Mouse (Mus musculus): ENCODE results near the gene Spdef. TPM values are rescaled to one million over a fixed set of nuclear protein-coding genes. Genes with fewer than 3 reads are reported as not detected.
A peak's percentile ranks its signal among the peaks of the same experiment; 100 is the strongest.

The Spdef gene
- under 1 TPM; 0.33 to 0.47 TPM for total RNA-seq (2021)
- long read RNA-seq, experiment 1, result 0 reads
- long read RNA-seq, experiment 2, result 0 reads

DNA sequence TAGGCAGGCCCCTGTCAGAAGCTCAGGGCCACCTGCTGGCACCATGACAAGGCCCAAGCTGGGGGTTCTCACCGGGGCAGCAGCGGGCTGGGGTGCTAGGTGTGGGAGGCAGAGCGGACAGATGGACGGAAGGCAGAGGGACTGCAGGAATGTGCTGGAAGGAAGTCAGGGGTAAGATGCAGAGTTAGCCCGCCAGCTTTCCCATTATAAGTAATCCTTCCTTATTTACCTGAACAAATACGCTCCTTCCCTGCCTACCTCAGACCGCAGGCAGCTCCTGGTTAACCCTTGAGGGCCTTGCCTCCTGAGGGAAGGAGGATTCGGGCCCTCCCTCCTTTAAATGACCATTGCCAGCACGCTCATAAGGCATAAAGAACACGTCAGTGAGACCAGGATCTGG is at the start of gene Spdef:
Spdef (minus strand) TSS at position 186 of the 400 bp plus-strand sequence.
- no peak for DNase-seq
- intact Hi-C loops (cut with DNase I; ENCODE audit: low total_unique reads), result no loop called here

DNA sequence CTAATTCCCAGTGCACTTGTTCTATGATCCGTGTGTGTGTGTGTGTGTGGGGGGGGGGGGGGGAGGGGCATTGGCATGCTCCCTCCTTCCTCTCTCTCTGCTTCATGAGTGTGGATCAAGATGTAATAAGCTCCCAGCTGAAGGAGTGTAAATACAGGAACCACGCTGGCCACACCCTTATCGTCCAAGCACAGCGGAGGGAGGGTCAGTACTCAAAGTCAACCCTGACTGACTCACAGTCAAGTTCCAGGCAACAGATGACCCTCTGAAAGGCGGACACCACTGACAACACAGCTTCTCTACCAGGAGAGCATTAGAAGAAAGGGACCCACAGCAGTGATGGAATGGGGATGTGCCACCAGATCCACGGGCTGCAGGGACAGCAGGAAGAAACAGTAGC is 49.1 kb upstream of the Spdef start:
- intact Hi-C loops (cut with DNase I; ENCODE audit: low total_unique reads), result no loop called here
- no peak for DNase-seq

DNA sequence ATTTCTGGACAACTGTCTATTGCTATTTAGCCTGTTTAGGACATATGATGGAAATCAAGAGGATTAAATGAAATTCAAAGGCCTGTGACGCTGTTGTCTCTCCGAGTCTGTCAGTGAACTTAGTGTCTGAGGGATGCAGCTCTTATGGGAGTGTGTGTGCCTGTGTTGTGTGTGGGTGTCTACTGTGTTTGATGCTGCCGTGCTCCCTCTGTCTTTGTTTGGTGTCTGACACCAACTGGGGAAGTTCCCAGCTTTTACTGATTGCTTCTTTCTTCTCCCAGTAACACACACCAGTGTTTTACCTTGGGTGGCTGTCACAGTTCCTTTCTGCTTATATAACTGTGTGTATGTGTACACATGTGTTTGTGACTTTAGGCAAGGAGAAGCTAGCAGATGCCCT is 45.4 kb upstream of the Spdef start:
- no peak for DNase-seq
- intact Hi-C loops (cut with DNase I; ENCODE audit: low total_unique reads), result no loop called here

DNA sequence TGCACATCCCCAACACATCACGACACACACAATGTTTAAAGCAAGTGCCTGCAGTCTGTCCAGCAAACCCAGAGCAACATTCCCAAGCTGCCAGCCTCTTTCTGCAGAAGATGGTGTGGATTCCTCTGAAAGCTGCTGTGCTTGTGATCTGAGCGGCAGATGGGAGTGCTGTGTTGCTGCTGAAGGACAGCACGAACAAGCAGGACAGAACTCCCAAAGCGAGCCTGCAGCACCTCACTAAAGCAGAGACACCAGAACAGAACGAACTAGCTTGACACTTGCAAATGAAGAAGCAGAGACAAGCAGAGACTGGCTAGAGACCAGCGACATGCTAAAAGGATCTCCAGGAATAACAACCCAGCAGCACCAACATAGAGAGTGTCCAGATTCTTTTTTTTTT is 42.9 kb upstream of the Spdef start:
- intact Hi-C loops (cut with DNase I; ENCODE audit: low total_unique reads), result no loop called here
- no peak for DNase-seq

DNA sequence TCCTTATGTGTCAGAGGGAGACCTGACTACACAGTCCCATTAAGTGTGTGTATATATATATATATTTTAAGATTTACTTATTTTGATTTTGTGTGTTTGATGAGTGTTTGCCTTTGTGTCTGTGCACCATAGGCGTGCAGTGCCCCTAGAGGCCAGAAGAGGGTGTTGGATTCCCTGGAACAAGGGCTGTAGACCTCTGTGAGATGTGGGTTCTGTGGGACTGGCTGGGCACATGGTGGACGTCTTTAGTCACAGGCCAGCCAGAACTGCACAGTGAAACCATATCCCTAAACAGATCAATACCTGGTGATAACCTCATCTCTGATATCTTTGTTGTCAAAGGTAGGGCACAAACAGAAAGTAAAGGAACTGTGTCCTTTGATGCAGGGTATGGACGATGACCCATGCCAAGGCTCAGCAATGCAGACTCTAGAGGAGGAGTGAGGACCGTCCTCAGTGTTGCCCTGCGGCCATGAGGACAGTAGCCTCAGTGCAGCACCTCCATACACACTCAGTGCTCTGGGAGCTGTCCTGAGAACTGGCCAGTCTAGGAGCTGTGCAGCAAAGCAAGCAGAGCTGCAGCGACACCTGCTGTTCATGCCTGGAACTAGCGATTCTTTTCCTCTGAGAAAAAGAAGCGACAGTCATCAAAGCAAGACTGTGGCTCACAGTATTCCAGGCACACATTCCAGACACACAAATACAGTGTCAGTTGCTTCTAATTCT is 40.2 kb upstream of the Spdef start:
- DNase-seq, result peak; percentile 62
- intact Hi-C loops (cut with DNase I; ENCODE audit: low total_unique reads), result no loop called here

DNA sequence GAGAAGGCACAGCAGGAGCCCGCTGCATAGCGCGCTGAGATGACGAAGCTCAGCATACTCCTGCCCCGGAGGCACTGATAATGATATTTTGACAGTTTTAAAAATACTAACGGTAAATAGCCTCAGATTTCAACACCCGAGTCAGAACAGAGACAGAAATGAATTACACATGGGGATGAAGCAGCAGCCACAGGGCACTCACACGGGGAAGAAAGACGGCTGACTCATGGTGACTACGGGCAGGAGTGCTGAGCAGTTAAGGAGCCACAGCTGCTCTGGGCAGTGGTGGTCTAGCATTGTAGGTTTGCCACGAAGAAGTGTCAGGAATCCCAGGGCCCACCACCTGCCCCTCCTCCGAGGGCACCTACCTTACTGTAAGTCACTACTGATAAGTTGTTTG is 38.8 kb upstream of the Spdef start:
- intact Hi-C loops (cut with DNase I; ENCODE audit: low total_unique reads), result no loop called here
- no peak for DNase-seq

DNA sequence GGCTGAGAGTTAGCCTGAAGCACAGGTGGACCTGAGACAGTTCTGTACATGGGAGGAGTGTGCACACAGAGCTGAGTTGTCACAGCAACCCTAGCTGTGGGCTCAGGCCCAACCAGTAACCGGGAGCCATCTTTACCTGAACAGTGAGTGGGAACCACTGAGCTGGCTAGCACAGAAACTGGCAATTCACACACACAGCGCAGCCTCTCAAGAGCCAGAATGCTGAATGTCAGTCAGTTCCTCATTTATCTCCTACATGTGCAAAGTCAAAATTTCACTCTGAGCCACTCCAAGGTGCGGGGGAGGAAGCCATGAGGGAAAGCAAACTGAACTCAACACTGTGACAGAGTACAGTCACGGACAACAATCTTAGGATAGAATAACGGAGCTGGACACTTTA is 38.4 kb upstream of the Spdef start:
- intact Hi-C loops (cut with DNase I; ENCODE audit: low total_unique reads), result no loop called here
- DNase-seq, result no peak

DNA sequence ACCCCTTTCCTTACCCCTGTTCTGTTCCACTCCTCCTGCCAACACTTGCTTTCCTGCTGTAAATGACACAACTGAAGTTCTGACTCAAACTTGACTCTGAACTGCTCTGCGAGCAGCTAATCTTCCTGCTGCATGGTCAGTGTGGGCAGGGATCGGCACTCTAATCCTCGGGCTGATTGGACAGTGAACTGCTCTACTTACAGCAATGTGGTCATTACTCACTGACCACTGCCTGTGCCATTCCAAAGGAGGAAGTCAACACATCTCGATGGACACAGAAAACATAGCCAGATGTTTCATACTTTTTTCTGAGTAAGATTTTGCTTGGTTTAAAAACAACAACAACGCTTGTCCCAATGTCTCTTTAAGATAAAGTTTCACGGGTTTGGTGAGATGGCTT is 36.3 kb upstream of the Spdef start:
- no peak for DNase-seq
- intact Hi-C loops (cut with DNase I; ENCODE audit: low total_unique reads), result no loop called here

DNA sequence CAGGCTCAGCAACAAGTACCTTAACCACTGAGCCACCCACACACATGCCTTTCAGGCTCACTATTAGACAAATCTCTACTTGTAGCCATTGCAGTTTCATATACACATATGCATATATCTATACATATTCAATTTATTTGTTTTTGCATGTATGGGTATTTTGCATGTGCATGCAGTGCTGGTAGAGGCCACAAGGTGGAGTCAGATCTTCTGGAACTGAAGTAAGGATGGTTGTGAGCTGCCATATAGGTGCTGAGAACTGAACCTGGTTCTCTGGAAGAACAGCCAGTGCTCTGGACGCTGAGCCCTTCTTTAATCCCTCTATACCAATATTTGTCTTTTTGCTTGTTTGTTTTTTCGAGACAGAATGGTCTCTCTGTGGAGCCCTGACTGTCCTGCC is 35.7 kb upstream of the Spdef start:
- intact Hi-C loops (cut with DNase I; ENCODE audit: low total_unique reads), result loop anchor here (5.0 kb wide), 1 partner anchor 112 kb away; no protein-coding TSS in a partner anchor

DNA sequence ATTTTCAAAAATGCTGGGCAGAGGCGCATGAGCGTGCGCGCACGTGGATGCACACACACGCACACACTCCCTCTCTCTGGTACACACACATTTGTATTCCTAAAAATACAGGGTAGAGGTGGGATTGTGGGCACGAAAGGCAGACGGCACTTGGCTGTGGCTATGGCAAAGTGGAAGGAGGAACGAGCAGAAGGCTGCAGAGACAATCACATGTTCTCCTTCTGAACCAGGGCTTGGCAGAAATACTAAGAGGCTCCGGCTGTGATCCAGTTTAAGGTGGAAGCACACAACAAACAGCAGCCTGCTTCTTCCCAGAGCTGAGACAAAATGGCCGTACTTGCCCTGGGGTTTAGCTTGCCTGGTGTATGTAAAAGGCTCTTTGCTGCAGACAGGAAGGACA is 34.1 kb upstream of the Spdef start:
- no peak for DNase-seq
- intact Hi-C loops (cut with DNase I; ENCODE audit: low total_unique reads), result loop anchor here (5.0 kb wide), 1 partner anchor 111 kb away; no protein-coding TSS in a partner anchor

More for the DNA sequence above, 35.7 kb upstream of the Spdef start:
- no peak for DNase-seq

DNA sequence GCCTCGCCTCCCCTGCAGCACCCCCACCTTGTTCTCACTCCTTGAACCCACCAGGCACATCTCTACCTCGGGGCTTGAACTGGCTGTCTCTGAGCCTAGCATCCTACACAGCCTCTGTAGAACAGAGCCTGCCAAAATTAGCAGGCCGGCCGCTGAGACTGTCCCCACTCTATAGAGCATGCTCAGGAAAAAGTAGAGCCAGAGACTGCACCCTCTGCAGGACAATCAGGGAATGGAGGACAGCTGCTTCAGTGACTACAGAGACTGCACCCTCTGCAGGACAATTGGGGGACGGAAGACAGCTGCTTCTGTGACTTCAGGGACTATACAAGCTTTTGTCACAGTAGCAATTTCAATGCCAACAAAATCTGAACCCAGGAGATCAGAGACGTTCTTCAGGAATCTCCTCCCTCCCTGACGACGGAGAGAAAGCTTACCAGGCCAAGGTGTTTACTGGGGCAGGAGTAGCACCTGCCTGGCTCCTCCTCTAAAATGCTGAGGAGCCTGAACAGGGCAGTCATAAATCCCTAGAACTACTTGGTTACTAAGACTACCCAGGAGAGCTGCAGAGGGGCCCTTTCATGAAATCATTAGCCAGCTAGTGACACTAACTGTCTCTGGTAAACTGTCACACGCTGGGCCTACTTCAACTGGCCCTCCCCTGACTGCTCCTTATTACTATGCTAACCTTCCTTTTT is 33.0 kb upstream of the Spdef start:
- peak; percentile 76 for DNase-seq
- intact Hi-C loops (cut with DNase I; ENCODE audit: low total_unique reads), result loop anchor here (5.0 kb wide), 1 partner anchor 109 kb away; no protein-coding TSS in a partner anchor

DNA sequence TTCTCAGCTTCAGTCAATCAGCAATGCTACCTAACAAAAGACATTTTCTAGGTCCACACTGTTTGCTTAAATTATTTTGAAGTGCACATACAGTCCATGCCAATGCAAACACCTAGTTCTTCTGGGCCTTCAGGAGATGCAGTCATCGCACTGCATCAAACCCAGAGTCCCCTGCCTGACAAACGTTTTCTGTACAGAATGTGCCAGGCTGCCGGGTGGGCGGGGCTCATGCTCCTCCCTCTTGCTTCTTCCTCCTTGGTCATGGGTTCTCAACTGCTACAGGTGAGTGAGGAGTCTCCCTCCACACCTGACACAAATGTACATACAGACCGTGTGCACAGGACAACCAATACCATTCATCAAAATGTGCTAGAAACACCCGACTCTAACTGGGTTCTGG is 31.4 kb upstream of the Spdef start:
- intact Hi-C loops (cut with DNase I; ENCODE audit: low total_unique reads), result loop anchor here (5.0 kb wide), 1 partner anchor 108 kb away; no protein-coding TSS in a partner anchor

DNA sequence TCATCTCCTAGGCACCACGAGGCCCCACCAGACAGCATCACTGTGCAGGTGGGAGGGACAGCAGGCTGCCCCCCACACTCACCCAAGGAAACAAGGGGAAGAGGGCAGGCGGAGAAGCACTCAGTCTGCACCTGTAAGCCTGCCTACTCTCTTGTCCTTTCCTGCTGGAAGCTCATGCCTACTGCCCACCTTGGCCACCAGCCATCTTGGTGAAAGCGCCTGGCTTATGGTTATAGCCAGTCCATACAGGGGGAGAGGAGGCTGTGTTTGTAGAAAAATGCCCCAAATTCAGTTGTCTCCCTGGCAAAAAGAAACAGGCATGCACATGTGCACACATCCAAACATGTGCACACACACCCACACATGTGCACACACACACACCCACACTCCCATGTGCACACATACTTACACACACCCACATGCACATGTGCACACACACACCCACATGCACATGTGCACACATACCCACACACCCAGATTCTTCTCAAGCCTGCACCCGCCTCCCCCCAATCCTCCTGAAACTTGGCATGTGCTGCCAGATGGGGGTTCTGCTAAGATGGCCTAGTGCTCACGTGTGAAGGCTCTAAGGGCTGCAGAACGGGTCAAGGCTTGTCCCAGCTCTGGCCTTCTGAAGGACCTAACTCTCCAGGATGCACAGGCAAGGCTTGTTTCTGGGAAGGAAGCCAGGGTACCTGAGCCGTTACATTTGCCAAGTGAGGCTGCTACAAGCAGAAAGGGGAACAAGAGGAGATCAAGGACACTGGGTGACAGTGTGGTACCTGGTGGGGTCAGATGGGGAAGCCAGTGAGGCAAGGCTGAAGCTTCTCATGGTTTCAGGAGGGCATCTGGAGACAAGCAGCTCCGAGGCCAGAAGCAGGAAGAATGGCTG is 22.8 kb upstream of the Spdef start:
- no peak for DNase-seq
- intact Hi-C loops (cut with DNase I; ENCODE audit: low total_unique reads), result no loop called here

More for the DNA sequence above, 31.4 kb upstream of the Spdef start:
- no peak for DNase-seq

DNA sequence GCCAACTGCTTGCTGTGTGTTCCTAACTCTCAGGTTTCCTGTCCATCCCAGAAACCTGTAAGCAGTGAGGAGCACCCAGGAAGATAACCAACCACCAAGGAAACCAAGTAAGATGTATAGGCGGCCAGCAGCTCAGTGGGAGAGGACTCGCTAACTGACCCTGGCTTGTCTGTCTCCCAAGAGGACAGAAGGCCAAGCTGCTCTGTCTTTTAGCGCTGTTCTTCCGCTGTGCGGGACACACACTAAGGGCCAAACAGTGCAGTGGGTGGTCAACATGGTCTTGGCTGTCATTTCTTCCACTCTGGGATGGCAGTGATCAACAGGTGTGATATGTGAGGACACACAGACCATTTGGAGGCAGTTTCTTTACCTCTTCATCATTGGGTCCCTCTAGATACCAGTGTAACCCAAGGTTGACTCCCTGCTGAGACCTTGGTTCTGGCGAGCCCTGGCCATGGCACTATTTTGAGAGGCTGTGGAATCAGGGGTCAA is 21.7 kb upstream of the Spdef start:
- no peak for DNase-seq

DNA sequence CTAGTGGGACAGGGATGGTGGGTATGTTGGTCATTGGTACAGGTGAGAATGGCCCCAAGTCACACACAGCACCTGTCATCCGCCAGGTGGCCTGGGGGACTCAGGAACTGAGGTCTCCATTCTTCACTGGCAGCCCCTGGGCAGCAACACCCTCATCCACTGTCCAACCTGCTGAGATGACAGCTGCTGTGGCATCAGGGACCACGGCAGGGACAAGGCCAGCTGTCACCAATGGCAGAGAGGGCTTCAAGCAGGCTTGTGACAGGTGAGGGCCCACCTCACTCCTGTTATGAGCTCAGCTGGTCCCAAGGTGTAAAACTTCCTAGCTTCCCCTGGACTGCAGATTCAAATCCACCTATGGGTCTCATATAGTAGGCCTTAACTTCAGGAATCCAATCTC is 19.4 kb upstream of the Spdef start:
- no peak for DNase-seq
- intact Hi-C loops (cut with DNase I; ENCODE audit: low total_unique reads), result no loop called here

More for the DNA sequence above, 21.7 kb upstream of the Spdef start:
- intact Hi-C loops (cut with DNase I; ENCODE audit: low total_unique reads), result no loop called here

DNA sequence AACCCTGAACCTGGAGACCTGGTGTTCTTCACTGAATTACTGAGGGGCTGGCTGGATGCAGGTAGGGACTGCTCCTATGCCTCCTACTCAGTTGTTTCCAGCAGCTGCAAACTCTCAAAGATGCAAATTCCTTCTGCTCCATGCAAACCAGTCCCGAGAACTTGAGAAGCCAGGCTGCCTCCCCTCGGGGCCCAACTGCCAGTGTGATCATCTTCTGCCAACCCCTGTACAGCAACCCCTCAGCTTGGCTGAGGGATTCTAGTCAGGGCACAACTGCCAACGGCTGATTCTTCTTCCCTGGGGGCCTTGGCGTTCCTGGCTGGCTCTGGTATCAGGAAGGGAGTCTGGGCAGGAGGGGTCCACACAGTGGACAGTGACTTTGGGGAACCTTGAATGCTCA is 17.7 kb upstream of the Spdef start:
- no peak for DNase-seq
- intact Hi-C loops (cut with DNase I; ENCODE audit: low total_unique reads), result no loop called here

DNA sequence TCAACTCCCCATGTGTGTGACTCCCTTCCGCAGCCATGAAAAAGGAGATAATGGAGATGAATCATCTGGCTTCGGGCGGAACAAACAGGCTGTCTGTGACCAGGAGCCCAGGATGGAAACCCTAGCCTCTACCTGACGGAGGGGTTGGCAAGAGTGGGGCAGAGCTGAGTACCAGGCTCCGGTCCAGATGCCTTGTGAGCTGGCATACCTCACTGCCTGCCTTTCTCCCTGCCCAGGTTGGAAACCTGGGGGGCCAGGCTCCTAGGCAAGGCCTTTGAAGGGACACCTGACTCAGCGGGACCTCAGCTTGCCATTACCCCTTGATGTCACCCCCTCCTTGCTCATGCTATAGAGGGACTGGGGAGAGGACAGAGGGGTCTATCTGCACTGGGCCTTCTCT is 12.2 kb upstream of the Spdef start:
- DNase-seq, result no peak
- intact Hi-C loops (cut with DNase I; ENCODE audit: low total_unique reads), result no loop called here

DNA sequence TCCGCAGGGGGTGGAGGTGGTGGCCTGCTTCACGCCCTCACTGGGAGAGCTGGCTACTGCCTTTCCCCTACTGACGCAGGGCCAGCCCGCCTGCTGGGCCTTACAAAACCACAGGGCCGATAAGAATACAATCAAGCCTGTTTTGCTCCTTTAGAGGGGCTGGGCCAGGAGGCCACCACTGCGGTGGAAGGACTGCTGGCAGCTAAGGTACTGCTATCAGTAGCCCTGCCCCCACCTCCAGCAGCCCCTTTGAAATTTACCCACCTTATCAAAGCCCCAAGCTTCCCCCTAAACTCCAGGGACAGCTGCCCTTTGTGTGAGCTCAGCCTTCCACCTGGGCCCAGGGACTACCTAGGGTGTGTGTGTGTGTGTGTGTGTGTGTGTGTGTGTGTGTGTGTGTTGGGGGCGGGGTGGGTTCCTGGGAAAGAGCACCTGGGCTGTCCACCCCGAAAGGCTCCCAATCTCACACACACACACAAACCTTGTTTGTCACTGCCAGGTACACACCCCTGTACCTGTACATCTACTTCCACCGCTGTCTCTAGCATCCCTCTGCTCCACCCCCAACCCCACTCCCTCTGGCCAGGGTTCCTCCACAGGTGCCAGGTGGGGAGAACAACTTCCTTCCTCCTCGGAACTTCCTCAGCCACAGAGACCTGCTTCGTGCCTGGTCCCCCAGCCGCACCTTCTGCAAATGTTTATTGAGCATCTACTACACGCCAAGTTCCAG is 5.8 kb upstream of the Spdef start:
- intact Hi-C loops (cut with DNase I; ENCODE audit: low total_unique reads), result no loop called here

DNA sequence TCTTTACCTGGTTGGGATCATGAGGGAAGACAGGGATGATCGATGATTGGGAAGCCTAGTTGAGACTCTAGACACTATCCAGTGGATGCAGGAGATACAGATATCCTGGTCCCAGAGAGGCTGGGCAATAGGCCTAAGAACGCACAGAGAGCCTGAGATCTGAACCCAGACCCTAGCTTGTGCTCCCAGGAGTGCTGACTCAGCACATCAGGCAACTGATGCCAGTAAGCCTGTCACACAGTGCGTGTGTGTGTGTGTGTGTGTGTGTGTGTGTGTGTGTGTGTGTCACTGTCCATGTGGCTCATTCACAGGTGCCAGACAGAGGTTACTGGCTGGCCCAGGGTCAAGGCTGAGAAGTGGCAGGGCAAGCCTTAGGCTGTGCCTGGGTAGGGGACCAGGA is 3.9 kb upstream of the Spdef start:
- intact Hi-C loops (cut with DNase I; ENCODE audit: low total_unique reads), result no loop called here
- DNase-seq, result no peak

More for the DNA sequence above, 5.8 kb upstream of the Spdef start:
- no peak for DNase-seq
